Mouse (Mus musculus): ENCODE data around the gene Tnip1.
A peak's percentile ranks its signal among the peaks of the same experiment; 100 is the strongest.

The Tnip1 gene

DNA sequence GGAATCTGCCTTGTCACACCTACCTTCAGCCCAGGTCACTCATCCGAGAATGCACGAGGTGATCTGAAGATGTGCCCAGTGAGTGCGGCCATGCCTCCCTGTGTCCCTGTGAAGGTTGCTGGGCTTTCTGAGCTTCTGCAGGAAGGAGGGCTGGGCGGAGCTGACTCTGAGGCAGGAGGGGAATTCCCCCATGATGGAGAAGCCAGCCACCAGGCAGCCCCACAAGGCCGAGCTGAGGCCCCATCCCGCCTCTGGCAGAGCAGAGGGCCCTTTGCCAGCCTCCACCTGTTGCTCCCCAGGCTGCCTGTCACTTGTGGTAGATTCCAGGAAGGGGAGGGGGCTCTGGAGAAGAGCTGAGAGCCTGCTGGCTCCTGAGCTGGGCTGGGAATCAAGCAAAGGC lies at the start of gene Tnip1:
TSS of gene Tnip1 (minus strand) at position 108 of the 400 bp plus-strand sequence.
- peak; percentile 55 for DNase-seq

DNA sequence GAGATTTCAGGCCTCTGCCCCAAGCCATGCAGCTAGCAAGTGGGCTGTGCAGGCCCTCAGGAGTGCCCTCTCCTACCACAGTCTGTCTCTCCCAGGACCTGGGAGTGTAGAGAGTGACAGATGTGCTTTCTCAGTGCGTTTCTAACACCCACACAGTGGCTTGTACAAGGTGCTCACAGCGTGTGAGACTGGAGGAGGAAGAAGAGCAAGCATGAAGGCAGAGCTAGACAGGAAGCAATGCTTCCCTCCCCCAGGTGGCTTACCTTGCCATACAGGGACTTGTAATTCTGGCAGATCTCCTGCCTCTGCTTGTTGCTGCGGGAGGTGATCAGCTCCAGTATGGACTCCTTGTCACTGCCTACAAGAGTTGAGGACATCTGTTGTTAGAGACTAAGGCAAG lies 48.7 kb upstream of the Tnip1 start:
- peak; percentile 24 for DNase-seq

DNA sequence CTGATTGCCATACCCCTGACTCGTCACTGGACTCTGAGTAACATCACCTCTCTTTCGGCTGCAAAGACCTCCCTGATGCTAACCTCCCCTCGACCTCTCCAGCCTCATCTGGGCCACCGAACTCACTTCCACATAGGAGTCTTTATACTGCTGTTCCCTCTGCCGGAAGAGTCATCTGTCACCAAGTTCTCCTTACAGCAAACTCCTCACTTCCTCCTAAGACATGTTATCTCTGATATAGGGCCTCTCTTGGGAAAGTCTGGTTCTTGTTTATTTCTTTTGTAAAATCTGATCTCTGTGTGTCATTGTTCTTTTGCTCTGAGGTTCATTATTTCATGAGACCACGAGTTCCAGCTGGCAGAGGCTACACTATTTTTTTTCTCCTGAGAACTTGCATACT lies 45.5 kb upstream of the Tnip1 start:
- DNase-seq, result no peak

DNA sequence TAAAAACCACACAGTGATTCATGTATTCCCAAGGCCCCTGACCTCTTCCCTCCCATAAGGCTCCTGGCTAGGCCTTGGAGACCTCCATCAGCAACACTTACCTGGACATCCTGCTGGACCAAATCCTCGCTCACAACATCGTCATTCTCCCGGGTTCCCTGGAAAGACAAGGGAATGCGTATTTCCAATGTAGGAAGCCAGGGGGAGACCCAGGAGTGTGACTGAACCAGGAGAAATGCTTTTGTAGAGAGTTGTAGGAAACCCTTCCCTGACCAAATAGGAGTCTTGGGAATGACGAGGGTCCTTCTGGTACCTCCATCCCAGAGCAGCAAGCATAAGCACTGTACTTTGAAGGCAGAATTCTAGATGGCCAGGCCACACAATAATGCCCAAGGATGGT lies 43.0 kb upstream of the Tnip1 start:
- no peak for DNase-seq

DNA sequence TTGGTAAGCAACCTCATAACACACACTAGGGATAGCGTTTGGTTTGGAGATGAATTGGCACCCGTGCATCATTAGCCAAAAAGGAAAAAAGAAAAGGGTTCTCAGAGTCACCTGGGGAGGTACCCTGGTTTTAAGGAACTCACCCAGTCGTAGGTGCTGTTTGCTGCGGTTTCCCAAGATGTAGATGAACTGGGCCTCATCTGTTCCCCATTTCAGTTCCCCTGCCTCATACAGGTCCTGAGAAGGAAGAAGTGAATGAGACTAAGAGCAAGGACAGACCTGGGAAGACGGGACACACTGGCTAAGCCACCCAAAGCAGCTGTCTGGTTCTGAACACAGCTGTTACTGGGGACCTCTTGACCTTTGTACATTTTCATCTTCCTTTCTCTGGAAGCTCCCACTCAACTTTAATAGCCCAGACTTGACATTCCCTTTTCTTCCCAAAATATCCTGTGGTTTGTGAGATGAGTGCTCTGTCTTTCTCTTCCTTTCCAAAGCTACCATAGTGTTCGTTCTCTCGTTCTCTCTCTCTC lies 42.3 kb upstream of the Tnip1 start:
- no peak for DNase-seq

DNA sequence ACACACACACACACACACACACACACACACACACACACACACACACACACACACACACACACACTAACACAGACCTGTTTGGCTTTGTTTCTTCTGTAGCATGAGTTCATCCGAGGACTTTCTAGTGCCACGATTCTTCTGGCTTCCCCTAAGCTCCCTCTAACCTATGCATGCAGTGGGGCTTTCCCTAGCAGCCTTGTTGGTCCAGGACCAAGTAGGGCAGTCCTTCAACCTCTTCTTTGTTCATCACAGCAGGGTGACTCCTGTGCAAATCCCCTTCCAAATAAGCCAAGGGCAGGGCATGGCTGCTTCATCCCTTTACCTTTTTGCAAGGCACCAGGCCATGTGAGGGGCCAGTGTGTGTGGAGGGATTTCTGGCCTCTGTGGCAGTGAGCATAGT lies 36.0 kb upstream of the Tnip1 start:
- DNase-seq, result no peak

DNA sequence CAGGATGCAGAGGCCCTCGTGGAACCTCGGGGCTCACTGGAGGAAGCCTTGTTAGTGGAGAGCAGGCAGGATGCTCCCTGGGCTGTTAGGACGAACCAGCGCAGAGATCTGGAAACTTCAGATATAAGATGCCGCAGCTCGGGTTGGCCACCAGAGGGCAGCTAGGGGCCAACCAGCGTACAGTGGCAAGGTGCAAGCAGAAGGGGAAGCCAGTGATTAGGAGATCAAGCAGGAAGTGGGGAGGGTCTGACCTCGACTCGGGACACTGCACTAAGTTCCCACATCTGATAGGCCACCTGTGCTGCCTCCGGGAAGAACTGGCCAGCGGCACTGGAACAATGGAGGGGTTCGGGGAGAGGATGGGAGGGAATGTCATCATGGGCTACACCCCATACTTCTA lies 35.6 kb upstream of the Tnip1 start:
- peak; percentile 75 for DNase-seq

DNA sequence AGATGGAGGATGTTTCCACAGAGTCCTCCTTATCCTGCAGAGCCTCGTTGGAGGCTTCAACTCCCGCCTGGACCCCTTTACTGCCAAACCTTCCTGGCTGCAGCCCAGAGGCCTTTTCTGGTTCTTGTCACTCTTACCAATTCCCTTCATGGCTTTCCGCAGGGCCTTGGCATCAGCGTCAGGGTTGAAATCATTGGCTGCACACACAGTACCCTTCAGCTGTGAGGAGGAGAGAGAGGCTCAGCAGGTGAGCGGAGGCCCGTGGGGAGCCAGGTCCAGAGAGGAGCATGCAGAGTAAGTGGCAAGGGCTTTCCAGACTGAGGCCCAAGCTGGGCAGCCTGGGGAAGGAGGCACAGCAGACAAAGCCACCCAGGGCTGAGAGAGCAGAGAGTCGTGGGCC lies 33.5 kb upstream of the Tnip1 start:
- DNase-seq, result no peak

DNA sequence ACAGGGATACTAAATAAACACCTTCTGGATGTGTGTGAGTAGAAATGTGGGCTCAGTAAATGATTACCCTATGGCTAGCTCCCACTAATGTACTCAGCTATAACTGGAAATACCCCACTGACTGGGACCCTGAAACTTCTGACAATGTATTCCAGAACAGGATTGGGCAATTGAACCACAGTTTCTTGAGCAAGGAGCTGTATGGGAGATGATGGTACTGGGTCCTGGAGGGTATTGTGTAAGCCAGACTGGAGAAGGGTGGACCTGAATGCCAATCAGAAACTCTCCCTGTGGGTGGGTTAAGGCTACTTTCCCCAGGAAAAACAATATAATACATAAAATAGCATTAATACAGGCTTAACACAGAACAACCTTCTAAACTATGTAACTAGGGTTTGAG lies 27.2 kb upstream of the Tnip1 start:
- no peak for DNase-seq

DNA sequence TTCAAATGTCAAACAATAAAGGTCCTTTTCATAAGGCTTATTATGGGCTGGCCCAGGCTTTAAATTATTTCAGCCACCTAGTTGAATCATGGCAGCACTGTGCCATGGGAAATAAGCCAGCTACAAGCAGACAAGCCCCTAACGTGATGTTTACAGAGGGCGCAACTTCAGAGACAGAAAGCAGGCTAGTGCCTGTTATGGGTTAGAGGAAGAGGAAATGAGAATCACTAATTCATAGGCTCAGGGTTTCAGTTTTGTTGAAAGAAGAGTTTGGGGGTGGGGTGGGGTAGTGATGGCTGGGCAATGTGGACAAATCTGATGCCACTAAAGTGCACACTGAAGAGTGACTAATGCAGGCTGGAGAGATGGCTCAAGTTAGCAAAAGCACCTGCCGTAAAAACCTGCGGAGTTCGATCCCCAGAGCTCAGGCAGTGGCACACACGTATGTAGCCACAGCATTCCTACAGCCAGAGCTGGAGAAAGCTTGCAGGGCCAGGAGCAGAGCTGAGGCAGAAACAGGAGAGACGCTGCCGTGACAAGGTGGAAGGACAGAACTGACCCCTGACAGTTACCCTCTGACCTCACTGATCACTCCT lies 26.1 kb upstream of the Tnip1 start:
- DNase-seq, result no peak

DNA sequence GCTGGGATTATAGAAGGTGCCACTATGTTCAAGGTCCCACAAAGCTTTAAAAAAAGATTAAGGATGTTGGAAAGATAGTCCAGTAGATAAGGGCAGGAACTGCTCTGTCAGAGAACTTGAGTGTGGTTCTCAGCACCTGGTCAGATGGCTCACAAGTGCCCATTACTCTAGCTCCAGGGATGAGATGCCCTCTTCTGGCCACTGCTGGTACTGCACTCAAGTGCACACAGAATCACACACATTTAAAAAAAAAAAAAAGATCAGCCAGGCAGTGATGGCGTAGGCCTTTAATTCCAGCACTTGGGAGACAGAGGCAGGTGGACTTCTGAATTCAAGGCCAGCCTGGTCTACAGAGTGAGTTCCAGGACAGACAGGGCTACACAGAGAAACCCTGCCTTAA lies 25.3 kb upstream of the Tnip1 start:
- peak; percentile 56 for DNase-seq

DNA sequence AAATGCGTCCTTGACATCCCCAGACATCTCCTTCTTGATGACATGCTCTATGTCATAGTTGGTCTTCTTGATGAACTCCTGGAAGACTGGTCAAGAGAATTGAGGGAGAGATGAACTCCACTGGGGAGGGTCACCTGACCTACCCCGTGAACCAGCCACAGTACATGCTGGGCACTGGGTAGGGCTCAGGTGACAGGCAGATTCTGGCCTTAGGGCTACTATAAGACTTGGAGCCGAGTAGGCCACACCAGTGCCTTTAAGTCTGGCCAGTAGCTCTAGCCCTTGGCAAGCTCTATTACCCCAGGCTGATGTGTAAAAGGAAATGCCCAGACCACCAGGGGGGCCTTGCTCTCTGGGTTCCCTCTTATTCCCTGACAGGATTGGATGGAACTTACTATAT lies 22.4 kb upstream of the Tnip1 start:
- DNase-seq, result no peak

DNA sequence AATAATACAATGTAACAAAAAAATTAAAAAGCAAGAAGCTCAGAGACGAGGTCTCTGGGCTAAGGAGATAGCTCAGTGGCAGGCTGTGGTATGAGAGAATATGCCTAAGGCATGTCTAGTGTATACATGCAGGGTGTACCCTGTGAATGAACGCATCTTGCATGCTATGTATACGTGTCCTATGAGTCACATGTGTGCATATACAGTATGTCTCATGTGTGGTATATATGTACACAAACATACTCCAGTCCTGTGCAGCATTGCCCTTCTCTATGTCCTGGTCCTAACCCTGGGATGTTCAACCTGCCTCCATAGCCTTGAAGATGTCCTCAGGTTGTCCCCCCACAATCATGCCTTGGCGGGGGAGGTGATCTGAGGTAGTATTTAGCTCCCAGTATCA lies 21.9 kb upstream of the Tnip1 start:
- DNase-seq, result no peak

DNA sequence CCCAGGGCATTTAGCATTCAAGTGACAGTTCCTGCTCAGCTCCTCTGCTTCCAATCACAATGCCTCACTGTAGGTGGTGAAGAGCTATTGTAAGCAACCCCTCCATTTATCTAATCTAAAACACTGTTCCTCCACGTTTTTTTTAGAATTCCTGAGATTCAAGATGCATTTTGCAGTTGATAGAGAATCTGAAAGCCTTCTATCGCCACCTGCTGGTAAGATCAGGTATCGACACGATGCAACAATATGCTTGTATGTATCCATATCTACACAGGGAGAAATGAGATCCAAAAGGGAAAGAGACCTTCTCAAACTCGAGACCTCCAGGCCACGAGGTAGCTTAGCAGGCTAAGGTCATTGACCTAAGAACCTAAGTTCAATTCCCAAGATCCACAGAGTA lies 21.4 kb upstream of the Tnip1 start:
- peak; percentile 81 for DNase-seq

DNA sequence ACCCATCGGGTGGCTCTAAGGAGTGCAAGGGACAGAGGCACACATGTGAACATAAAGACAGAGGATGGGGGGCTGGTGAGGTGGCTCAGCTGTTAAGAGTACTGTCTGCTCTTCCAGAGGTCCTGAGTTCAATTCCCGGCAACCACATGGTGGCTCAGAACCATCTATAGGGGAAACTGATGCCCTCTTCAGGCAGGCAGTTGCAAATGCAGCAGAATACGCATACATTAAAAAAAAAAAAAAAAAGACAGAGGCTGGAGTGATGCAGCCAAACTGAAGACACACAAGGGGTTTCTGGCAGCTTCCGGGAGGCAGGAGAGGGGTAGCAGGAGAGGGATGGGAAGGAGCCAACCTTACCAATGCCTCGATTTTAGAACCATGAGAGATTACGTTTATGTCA lies 19.8 kb upstream of the Tnip1 start:
- no peak for DNase-seq

DNA sequence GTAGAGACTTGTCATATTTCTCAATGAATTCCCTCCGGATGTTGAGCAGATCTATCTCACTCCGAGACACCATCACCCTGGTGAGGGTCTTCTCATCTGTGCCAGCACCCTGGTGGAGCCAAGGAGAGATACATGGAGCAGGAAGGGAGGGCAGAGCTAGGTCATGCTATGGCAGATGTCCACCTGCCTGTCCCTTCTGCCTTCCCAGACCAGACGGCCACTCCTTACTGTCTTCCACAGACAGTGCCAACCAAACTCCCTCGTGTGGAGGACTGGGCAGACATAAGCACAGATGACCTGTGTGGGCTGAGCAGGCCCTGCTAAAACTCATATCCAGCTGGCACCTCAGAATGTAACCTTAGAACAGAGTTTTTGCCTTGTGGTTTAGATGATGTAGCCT lies 18.9 kb upstream of the Tnip1 start:
- DNase-seq, result no peak

DNA sequence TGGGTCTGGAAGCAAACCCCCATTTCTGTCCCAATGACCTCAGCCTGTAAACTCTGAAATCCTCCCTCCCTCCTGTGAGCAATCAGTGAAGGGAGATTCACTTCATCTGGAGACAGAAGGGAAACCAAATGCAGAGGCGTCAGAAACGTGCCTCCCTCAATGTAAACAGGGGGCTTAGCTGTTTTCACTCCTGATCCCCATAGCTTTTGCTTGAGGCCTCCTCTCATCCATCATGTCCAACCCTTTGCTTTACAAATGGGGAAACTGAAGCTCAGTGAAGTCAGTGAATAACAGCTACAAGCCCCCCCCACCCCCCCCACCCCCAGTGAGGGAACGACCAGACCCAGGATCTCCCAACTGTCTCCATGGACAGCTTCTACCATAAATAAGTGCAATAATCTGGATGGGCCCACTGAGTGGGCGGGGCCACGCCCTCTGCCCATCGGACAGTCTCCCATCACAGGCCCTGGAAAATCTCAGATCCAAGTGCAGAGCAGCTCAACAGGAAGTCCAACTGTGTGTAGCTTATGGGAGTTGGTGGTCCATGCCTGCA lies 14.7 kb upstream of the Tnip1 start:
- no peak for DNase-seq

DNA sequence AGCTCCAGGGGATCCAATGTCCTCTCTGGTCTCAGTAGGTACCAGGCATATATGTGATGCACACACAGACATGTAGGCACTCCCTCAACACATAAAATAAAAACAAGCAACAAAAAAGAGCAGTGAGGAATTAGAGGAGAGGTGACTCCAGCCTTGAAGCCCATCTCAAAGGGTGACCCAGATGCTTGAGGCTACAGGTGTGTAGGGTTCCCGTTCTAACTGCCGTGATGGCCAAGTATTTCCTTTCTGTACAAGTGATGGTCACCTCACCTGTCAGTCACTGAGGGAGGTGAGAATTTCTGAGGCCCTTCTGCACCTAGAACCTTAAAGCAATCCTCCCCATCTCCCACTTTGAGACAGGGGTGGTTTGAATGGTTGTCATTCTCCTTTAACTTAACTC lies 13.6 kb upstream of the Tnip1 start:
- DNase-seq, result no peak

DNA sequence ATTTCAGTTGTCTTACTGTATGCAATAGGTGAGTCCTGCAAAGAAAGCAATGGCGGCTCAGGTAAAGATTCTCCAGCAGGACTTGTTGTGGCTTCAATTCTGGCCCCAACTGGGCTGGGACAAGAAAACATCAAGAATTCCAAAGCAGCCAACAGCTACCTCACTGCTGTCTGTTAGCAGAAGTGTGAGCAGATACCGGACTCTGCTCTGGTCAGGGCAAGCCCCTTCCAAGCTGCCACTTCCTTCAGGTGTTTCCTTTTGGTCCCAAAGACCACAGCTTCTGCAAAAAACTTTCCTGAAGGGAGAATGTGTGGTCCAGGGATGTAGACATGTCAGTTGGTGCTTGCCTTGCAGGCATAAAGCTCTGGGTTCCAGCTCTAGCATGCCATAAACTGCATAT lies 13.0 kb upstream of the Tnip1 start:
- DNase-seq, result no peak

DNA sequence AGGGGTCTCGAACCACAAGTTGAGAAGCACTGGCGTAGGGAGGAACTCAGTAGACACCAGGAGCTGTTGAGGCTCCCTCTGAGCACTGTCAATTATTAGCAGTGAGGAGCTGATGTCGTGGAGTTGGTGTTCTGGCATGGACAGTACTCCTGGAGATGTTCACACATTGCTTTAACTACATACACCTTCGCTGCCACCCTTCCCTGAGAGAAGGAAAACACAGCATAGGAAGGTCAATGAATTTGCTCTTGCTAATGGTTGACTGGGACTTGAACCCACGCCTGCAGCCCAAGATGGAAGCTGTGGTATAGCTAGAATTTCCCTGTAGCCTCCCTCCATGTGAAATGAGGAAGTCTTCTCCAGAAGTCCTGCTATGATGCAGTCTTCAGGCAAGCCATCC lies 12.6 kb upstream of the Tnip1 start:
- DNase-seq, result no peak

DNA sequence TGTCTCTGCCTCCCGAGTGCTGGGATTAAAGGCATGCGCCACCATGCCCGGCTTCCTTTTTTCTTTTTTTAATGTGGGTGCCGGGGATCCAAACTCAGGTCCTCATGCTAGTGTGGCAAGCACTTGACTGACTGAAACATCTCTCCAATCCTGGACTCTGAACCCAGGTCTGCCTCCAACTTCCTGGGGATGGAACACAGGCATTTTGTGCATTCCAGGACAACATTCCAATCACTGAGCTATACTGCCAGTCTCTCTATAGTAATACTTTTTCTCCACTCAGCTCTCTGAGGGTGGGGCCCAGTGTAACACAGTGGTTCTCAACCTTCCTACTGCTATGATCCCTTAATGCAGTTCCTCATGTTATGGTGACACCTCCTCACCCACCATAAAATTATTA lies 11.9 kb upstream of the Tnip1 start:
- no peak for DNase-seq

DNA sequence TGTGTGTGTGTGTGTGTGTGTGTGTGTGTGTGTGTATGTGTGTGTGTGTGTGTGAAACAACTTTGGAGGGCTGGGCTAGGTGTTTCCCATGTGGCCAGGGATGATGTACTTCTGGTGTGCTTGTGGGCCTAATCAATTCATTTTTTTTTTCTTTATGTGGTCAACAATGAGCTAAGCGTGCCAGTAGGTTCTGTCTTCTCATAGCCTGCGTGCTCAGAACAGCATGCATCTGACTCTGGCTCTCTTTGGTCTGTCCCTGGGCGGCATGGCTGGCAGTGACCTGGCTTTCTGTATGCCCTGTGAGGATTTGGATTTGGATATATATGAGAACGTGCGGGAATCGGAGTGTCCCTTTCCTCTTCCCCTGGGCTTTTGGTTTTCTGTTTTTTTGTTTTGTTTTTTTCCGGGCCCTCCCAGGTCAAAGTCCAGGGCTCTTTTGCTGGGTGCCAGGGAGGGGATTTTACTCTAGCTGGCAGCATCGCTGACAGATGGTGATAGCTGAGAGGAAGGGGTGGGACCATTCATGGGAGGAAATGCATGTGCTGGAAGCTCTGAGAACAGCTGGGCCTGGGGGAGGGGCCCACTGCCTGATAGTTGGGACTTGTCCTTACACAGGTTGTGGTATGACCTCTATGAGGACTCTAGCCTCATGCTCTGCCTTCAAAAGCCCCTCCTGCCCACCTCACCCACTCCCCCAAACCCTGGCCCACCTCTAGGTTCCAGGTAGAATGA lies 10.9 kb upstream of the Tnip1 start:
- peak; percentile 91 for DNase-seq

DNA sequence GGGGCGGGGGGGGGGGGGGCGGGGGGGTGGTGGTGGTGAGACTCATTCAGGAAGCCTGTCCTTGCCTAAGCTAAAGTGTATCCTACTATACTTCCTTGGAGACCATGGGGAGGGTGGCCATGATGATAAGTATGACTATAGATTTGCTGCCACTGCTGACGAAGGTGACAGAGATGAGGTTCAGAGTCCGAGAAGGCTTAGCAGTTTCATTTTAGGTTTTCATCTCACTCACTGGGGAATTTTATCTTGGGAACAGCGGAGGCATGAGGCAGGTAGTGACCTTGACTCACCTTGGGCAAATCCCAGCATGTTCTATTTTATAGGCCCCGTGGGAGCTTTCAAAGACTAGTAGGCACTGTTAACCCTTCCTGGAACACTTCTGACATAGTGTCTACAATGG lies 10.1 kb upstream of the Tnip1 start:
- no peak for DNase-seq

DNA sequence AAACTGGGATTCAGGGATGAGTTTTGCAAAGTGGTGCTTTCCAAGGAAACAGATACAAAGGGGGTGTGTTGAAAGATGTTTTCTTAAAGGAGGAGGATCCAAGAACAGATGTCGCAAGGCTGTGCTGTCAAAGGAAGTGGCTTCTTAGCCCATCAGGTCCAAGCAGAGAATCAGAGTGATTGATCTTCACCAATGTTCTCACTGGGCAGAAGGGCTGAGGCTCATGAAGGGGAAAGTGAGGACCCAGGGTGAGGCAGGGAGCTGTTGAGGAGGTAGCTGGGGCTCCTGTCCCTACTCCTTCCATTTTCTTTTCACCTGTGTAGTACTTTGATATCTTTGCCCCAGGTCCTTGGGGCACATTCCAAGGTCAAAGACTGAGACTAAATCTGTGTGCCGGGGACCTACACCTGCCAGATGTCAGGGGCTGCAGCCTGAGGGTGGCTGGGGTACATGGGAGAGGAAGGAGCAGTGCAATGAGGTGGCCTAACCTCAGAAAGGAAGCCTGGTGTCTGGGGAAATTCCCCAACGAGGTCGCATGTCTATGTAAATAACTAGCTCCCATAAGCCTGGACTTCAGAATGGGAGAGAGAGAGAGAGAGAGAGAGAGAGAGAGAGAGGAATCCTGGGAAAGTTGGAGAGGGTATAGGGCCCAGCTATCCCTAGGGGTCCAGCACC lies 9.5 kb upstream of the Tnip1 start:
- peak; percentile 60 for DNase-seq
